Mouse (Mus musculus): ENCODE data around the gene Mak. TPM values are rescaled to one million over a fixed set of nuclear protein-coding genes. Genes with fewer than 3 reads are reported as not detected.

Mak gene
- total and polyA plus RNA-seq, 2 experiments = under 0.01 TPM; not detected in 1

DNA sequence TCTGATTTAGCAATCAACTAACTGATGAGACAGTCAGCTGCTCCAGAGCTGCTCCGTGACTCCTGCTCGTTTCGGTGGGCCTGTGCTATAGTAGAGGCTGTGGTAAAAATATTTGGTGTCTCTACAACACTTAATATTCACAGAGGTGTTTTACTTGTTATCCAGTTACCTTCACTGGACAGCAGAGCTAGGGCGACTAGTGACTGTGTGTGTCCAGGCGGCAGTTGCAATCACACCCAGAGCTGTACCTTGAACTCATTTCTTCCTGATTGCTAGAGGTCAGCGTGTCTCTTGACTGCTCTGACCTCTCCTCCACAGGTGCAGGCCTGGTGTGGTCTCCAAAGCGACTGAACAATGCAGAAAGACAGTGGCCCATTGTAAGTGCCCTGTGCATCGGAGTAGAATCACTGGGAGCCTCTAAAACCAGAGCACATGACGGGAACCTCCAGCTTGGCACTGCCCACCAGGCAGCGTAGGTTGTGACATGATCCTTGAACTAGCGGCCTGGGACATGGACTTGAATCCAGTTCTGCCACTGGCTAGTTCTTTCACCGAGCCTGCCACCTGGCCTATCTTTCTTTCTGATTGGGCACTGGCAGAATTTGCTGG, 62.6 kb downstream of the Mak start:
- no peaks in the 10 kb centered on the region for H3K27me3 ChIP-seq (ENCODE audit: control insufficient read depth, insufficient read depth, low read length)
- peak; percentile 87 for DNase-seq (ENCODE audit: extremely low read depth, low read depth, low spot score)
- H3K4me1 ChIP-seq (ENCODE audit: control insufficient read depth, insufficient read depth, low read length) = peaks cover 12% of the 10 kb centered on the region
- peaks cover 6% of the 10 kb centered on the region; the same call in 1 of the 2 replicates for H3K79me2 ChIP-seq (ENCODE audit: control insufficient read depth, insufficient read depth, low read length)
- peak overlapping the region; percentile 77 for H3K4me3 ChIP-seq (ENCODE audit: insufficient read depth, low read depth, low read length)
- peak overlapping the region; percentile 86 for H3K27ac ChIP-seq (replicated peaks; ENCODE audit: insufficient read depth, low read depth, low read length)
- H3K9ac ChIP-seq (ENCODE audit: low read depth, low read length) = peak overlapping the region; percentile 84
- 12% methylated on average over 12 of the region's 12 CpGs for WGBS
- TF ChIP-seq CTCF (IDR thresholded peaks at IDR 0.05; ENCODE audit: low read depth, low read length) (no peak), POLR2A (IDR thresholded peaks at IDR 0.05; ENCODE audit: extremely low read depth, insufficient read depth, low read length) (0 out of 2 replicates have a peak, but pooled peaks have one; percentile 21)
- H3K36me3 ChIP-seq (ENCODE audit: control insufficient read depth, insufficient read depth, low read length) = peaks cover 43% of the 10 kb centered on the region

DNA sequence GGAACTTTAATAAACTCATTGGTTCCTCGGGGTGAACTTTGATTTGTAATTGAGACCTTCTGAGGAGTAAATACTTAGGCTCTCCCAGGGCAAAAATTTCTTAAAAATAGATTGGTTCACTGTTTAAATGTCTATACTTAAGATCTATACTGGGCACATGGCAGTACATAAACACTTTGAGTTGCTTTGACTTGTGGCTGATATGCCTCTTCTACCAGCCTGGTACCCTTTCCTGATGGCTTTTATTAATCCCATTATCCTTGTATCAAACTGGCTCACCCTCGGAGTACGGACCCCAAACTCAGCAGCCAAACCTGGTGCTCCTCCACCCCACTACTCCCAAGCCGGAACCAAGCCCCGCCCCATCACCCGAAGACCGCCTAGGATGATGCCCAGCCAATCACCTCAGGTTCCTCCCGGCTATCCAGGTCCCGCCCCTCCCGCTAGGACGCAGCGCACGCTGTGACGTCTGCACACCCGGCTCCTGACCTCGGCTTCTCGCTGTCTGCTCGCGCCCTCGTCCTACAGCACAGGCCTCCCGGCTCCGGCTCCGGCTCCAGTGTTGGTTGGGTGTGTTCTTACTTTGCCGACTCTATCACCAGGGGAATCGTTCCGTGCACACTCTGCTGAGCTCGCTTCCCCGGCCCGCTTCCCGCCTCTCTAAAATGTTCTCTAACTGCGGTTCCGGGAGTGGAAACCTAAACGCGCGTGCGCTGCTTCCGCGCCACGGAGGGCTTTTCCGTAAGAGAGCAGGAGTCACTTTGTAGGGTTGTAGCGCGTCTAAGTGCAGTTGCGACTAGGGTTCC, 63.5 kb downstream of the Mak start, which contains the start of gene Tmem14c:
Gene Tmem14c, plus strand, starts transcription at position 464 of the 806 bp plus-strand sequence.
- Histone ChIP-seq H3K4me3 (ENCODE audit: insufficient read depth, low read depth, low read length) (peak within 1 kb of the TSS; percentile 77), H3K36me3 (ENCODE audit: control insufficient read depth, insufficient read depth, low read length) (peaks cover 43% of the 10 kb centered on the region), H3K9ac (ENCODE audit: low read depth, low read length) (peak within 1 kb of the TSS; percentile 84), H3K79me2 (ENCODE audit: control insufficient read depth, insufficient read depth, low read length) (peaks cover 6% of the 10 kb centered on the region; the same call in 1 of the 2 replicates), H3K4me1 (ENCODE audit: control insufficient read depth, insufficient read depth, low read length) (peaks cover 12% of the 10 kb centered on the region), H3K27me3 (ENCODE audit: control insufficient read depth, insufficient read depth, low read length) (no peaks in the 10 kb centered on the region), H3K27ac (replicated peaks; ENCODE audit: insufficient read depth, low read depth, low read length) (peak within 1 kb of the TSS; percentile 86)
- TF ChIP-seq CTCF (IDR thresholded peaks at IDR 0.05; ENCODE audit: low read depth, low read length) (no peak), POLR2A (IDR thresholded peaks at IDR 0.05; ENCODE audit: extremely low read depth, insufficient read depth, low read length) (peak; percentile 96)
- peak; percentile 90 for DNase-seq (ENCODE audit: extremely low read depth, low read depth, low spot score)
- 1% methylated on average over 43 of the region's 43 CpGs for WGBS

DNA sequence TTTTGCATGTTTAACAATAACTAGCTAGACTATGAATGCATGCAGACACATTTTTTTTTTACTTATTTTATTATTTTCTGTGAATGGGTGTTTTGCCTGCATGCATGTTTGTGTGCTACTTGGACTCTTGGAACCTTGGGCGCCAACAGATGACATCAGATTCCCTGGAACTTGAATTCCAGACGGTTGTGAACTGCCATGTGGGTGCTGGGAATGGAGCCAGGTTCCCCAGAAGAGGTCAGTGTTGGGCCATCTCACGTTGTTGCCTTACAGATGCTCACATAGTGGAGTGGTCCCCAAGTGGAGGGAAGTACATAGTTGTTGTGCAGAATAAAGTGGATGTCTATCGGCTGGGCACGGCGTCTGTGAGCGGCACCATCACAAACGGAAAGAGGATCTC, 70.6 kb downstream of the Mak start:
- TF ChIP-seq POLR2A (IDR thresholded peaks at IDR 0.05; ENCODE audit: extremely low read depth, insufficient read depth, low read length) (no peak), CTCF (IDR thresholded peaks at IDR 0.05; ENCODE audit: low read depth, low read length) (peak; percentile 14; the same call in 1 of the 2 replicates)
- H3K27me3 ChIP-seq (ENCODE audit: control insufficient read depth, insufficient read depth, low read length) = no peaks in the 10 kb centered on the region
- H3K27ac ChIP-seq (replicated peaks; ENCODE audit: insufficient read depth, low read depth, low read length) = no peak overlapping the region
- peaks cover 46% of the 10 kb centered on the region for H3K36me3 ChIP-seq (ENCODE audit: control insufficient read depth, insufficient read depth, low read length)
- H3K9ac ChIP-seq (ENCODE audit: low read depth, low read length) = no peak overlapping the region
- DNase-seq (ENCODE audit: extremely low read depth, low read depth, low spot score) = peak; percentile 65
- peaks cover 26% of the 10 kb centered on the region for H3K4me1 ChIP-seq (ENCODE audit: control insufficient read depth, insufficient read depth, low read length)
- no peak overlapping the region for H3K4me3 ChIP-seq (ENCODE audit: insufficient read depth, low read depth, low read length)
- 67% methylated on average over 8 of the region's 8 CpGs for WGBS
- peaks cover 5% of the 10 kb centered on the region; the same call in 1 of the 2 replicates for H3K79me2 ChIP-seq (ENCODE audit: control insufficient read depth, insufficient read depth, low read length)

DNA sequence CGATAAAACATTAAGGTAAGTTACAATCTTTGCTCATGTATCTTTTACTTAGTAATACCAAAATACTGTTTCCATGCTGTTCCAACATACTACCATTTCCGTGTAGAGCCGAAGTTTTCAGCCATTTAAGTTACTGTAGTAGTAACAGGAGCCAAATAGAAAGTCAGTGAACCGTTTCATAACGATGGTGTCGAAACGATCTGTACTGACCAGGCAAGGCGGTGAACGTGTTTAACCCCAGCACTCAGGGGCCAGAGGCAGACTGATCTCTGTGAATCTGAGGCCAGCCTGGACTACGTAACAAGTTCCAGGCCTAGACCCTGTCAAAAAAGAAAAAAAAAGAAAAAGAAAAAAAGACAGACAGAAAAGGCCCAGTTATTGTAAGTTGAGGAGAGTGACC, 71.2 kb downstream of the Mak start:
- Histone ChIP-seq H3K36me3 (ENCODE audit: control insufficient read depth, insufficient read depth, low read length) (peaks cover 46% of the 10 kb centered on the region), H3K27ac (replicated peaks; ENCODE audit: insufficient read depth, low read depth, low read length) (peak overlapping the region; percentile 55), H3K4me3 (ENCODE audit: insufficient read depth, low read depth, low read length) (no peak overlapping the region), H3K79me2 (ENCODE audit: control insufficient read depth, insufficient read depth, low read length) (peaks cover 8% of the 10 kb centered on the region; the same call in 1 of the 2 replicates), H3K27me3 (ENCODE audit: control insufficient read depth, insufficient read depth, low read length) (no peaks in the 10 kb centered on the region), H3K9ac (ENCODE audit: low read depth, low read length) (no peak overlapping the region), H3K4me1 (ENCODE audit: control insufficient read depth, insufficient read depth, low read length) (peaks cover 27% of the 10 kb centered on the region)
- 39% methylated on average over 10 of the region's 10 CpGs for WGBS
- TF ChIP-seq CTCF (IDR thresholded peaks at IDR 0.05; ENCODE audit: low read depth, low read length) = no peak
- TF ChIP-seq POLR2A (IDR thresholded peaks at IDR 0.05; ENCODE audit: extremely low read depth, insufficient read depth, low read length) = no peak
- peak; percentile 97 for DNase-seq (ENCODE audit: extremely low read depth, low read depth, low spot score)

DNA sequence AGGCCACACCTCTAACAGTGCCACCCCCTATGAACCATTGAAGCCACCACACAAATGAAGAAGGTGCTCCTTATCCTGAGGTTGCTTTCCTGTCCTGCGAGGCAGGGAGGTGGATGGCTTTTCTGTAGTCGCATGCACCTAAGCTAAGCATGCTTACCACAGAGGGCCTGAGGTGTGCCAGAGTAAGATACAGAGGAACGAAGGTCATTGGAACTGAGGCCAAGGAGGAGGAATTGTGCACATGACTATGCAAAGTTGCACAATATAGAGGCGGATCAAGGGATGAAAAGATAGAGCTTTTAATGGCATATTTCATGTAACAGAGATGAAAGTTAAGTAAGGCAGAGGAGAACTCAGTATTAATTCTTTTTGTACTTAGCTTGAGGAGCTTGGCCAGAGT, 73.3 kb downstream of the Mak start:
- TF ChIP-seq POLR2A (IDR thresholded peaks at IDR 0.05; ENCODE audit: extremely low read depth, insufficient read depth, low read length) = no peak
- no peak for TF ChIP-seq CTCF (IDR thresholded peaks at IDR 0.05; ENCODE audit: low read depth, low read length)
- WGBS = 27% methylated on average over 4 of the region's 4 CpGs
- DNase-seq (ENCODE audit: extremely low read depth, low read depth, low spot score) = peak; percentile 96

More for the DNA sequence above, 73.3 kb downstream of the Mak start:
- H3K79me2 ChIP-seq (ENCODE audit: control insufficient read depth, insufficient read depth, low read length) = peaks cover 19% of the 10 kb centered on the region; the same call in 1 of the 2 replicates
- no peak overlapping the region for H3K9ac ChIP-seq (ENCODE audit: low read depth, low read length)
- no peak overlapping the region for H3K4me3 ChIP-seq (ENCODE audit: insufficient read depth, low read depth, low read length)
- peaks cover 32% of the 10 kb centered on the region for H3K4me1 ChIP-seq (ENCODE audit: control insufficient read depth, insufficient read depth, low read length)
- H3K27me3 ChIP-seq (ENCODE audit: control insufficient read depth, insufficient read depth, low read length) = no peaks in the 10 kb centered on the region
- H3K27ac ChIP-seq (replicated peaks; ENCODE audit: insufficient read depth, low read depth, low read length) = peak overlapping the region; percentile 74
- H3K36me3 ChIP-seq (ENCODE audit: control insufficient read depth, insufficient read depth, low read length) = peaks cover 30% of the 10 kb centered on the region
